Comparison of ENCODE assay signal across 10 mouse cellular contexts in the genomic region with DNA sequence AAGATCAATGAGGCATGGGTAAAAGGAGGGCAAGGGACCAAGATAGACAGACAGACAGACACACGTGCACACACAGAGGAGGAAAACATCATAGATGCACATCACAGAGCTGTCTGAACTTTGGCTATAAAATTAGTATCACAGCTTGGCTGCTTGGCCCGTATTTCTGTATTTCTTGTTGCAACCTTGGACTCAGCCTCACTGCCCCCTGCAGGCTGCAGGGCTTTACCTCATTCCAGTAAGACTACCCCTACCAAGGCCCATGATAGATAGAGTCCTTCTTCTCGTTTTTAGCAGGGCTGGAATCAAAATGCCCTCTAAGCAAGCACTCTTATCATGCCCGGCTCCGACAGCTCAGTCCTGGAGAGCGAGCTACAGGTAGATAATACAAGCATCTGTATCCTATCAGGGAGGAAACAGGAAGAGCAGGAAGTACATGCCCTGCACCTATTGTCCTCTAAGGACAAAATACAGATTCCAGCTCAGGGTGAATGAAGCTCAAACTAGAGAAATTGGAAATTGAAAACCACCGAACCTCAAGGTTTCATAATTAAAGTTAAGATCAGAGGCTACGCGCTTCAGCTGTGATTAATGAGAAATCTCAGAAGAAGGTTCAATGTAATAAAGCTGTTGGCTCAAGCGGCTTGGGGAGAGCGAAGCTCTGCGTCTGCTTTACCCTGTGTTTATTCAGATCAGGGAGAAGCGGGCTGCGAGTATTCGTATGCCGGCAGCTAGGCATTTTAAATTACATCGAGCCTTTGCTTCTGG. TPM values are rescaled to one million over a fixed set of nuclear protein-coding genes. Genes with fewer than 3 reads are reported as not detected.
A peak's percentile ranks its signal among the peaks of the same experiment; 100 is the strongest.
DNase-seq lines count a peak whose midpoint lies in the region; ATAC-seq and TF ChIP-seq lines count a peak whose summit lies in the region.
"Had no signal": no experiment of that assay in that cellular context is flagged by ENCODE, and none has a peak within 500 bp of the region (broad histone marks: within the 10 kb centered on the region; RNA-seq: fewer than 3 reads in every experiment).

No protein-coding gene starts in this region.

- peaks cover 13% of the 10 kb centered on the region for H3K4me1 ChIP-seq in hindbrain, embryonic 13.5 days (replicated peaks)
- H3K4me1 ChIP-seq in hindbrain, embryonic 10.5 days (replicated peaks): peaks cover 15% of the 10 kb centered on the region
- H3K4me1 ChIP-seq in intestine, postnatal 0 days (replicated peaks; ENCODE audit: control insufficient read depth, insufficient read depth, low read length): 0 out of 2 replicates have a peak, but pooled peaks cover 4% of the 10 kb centered on the region

- no peak for DNase-seq in hindbrain, embryonic 10.5 days (ENCODE audit: low spot score)
- DNase-seq in thymus, postnatal 4 days: peak; percentile 43
- DNase-seq in thymus, postnatal 14 days: no peak
- no peak for DNase-seq in natural killer cell, adult 2 months (ENCODE audit: low spot score in 2 of 2)
- DNase-seq in frontal cortex, adult 2 months (ENCODE audit: extremely low spot score in 1 of 2, low spot score in 1 of 2): no peak
- DNase-seq in left cerebral cortex, postnatal 14 days (ENCODE audit: low spot score in 2 of 2): no peak

- TF ChIP-seq CTCF in intestine, postnatal 0 days (IDR thresholded peaks at IDR 0.05; ENCODE audit: low read depth): peak; percentile 71

- 0 out of 2 replicates have a peak overlapping the region, but pooled peaks have one; percentile 18 for H3K4me2 ChIP-seq in hindbrain, embryonic 13.5 days
- H3K4me2 ChIP-seq in intestine, postnatal 0 days (replicated peaks; ENCODE audit: low read depth): peak overlapping the region; percentile 13; the same call in 1 of the 2 replicates

- H3K4me3 ChIP-seq in hindbrain, embryonic 13.5 days: no peak overlapping the region
- H3K4me3 ChIP-seq in hindbrain, embryonic 10.5 days: no peak overlapping the region
- no peak overlapping the region for H3K4me3 ChIP-seq in intestine, postnatal 0 days (ENCODE audit: low read depth, low read length)

- intact Hi-C loops in left cerebral cortex, postnatal 14 days (cut with DNase I): loop anchor here (2.0 kb wide), 1 partner anchor 279 kb away; no protein-coding TSS in a partner anchor

- no peaks in the 10 kb centered on the region for H3K27me3 ChIP-seq in hindbrain, embryonic 13.5 days
- H3K27me3 ChIP-seq in hindbrain, embryonic 10.5 days (ENCODE audit: insufficient read depth, poor library complexity, severe bottlenecking): peaks cover 10% of the 10 kb centered on the region; the same call in 1 of the 2 replicates
- H3K27me3 ChIP-seq in intestine, postnatal 0 days (replicated peaks; ENCODE audit: control insufficient read depth, insufficient read depth, low read length): no peaks in the 10 kb centered on the region

- ATAC-seq in hindbrain, embryonic 13.5 days (ENCODE audit: low FRiP score): no peak
- ATAC-seq in intestine, postnatal 0 days: no peak
- ATAC-seq: forebrain, embryonic 14.5 days had no signal

- WGBS in hindbrain, embryonic 13.5 days: 55% methylated on average over 17 of the region's 17 CpGs
- 76% methylated on average over 17 of the region's 17 CpGs for WGBS in hindbrain, embryonic 10.5 days
- WGBS in intestine, postnatal 0 days: 26% methylated on average over 17 of the region's 17 CpGs

- H3K9ac ChIP-seq in hindbrain, embryonic 13.5 days: no peak overlapping the region
- no peak overlapping the region for H3K9ac ChIP-seq in intestine, postnatal 0 days (ENCODE audit: low read depth, low read length)

- no peaks in the 10 kb centered on the region for H3K36me3 ChIP-seq in hindbrain, embryonic 13.5 days
- H3K36me3 ChIP-seq in hindbrain, embryonic 10.5 days: no peaks in the 10 kb centered on the region
- H3K36me3 ChIP-seq in intestine, postnatal 0 days (ENCODE audit: control insufficient read depth, insufficient read depth): no peaks in the 10 kb centered on the region

- peaks cover 3% of the 10 kb centered on the region; the same call in 1 of the 2 replicates for H3K9me3 ChIP-seq in hindbrain, embryonic 13.5 days
- no peaks in the 10 kb centered on the region for H3K9me3 ChIP-seq in hindbrain, embryonic 10.5 days
- no peaks in the 10 kb centered on the region for H3K9me3 ChIP-seq in intestine, postnatal 0 days (ENCODE audit: control insufficient read depth)

- H3K27ac ChIP-seq in hindbrain, embryonic 13.5 days: peak overlapping the region; percentile 42
- H3K27ac ChIP-seq in hindbrain, embryonic 10.5 days: no peak overlapping the region
- H3K27ac ChIP-seq in intestine, postnatal 0 days (ENCODE audit: low read depth, low read length): no peak overlapping the region

RNA-seq across cellular contexts. Expression of a gene that starts 36.2 kb away (rescaled TPM):
- polyA plus RNA-seq in hindbrain, embryonic 13.5 days (2015; fragmentation: Nextera tagmentation; extraction: Ambion mirVana): not detected in 2 replicates
- not detected in 2 replicates for polyA plus RNA-seq in hindbrain, embryonic 10.5 days (2016; fragmentation: Nextera tagmentation; extraction: Ambion mirVana)
- polyA plus RNA-seq in intestine, postnatal 0 days (2015; fragmentation: Nextera tagmentation; extraction: Ambion mirVana): not detected in 2 replicates
- 0.04 TPM in 1 of 2 replicates, not detected in the other for polyA plus RNA-seq in frontal cortex, adult 2 months (2012; rRNA removed)
- not detected for total RNA-seq in left cerebral cortex, postnatal 14 days (2021)
- total RNA-seq: neutrophil, adult 5-6 weeks had no signal
- polyA plus RNA-seq: forebrain, embryonic 14.5 days had no signal
